Mouse (Mus musculus): Measurements from ENCODE around the gene Hhat.

Hhat gene

DNA sequence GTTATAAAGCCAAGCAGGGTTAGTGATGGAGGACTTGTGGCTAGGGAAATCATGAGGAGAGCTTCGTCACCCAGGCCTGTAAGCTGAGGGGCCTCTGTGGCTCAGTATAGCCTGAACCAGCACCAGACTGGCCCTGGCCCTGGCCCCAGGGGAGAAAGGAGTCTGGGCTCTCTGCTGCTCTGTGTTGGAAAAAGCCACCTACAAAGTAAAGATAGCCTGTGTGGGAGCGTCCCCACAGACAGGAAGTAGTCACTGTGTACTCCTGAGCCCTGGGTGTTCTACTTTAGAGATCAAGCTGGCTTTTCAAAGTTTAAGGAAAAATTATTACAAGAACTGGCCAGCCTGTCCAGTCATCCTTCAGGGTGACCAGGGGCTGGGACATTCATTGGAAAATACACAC, 273.5 kb downstream of the Hhat start:
- no peak for DNase-seq (ENCODE audit: low spot score in 2 of 2)

DNA sequence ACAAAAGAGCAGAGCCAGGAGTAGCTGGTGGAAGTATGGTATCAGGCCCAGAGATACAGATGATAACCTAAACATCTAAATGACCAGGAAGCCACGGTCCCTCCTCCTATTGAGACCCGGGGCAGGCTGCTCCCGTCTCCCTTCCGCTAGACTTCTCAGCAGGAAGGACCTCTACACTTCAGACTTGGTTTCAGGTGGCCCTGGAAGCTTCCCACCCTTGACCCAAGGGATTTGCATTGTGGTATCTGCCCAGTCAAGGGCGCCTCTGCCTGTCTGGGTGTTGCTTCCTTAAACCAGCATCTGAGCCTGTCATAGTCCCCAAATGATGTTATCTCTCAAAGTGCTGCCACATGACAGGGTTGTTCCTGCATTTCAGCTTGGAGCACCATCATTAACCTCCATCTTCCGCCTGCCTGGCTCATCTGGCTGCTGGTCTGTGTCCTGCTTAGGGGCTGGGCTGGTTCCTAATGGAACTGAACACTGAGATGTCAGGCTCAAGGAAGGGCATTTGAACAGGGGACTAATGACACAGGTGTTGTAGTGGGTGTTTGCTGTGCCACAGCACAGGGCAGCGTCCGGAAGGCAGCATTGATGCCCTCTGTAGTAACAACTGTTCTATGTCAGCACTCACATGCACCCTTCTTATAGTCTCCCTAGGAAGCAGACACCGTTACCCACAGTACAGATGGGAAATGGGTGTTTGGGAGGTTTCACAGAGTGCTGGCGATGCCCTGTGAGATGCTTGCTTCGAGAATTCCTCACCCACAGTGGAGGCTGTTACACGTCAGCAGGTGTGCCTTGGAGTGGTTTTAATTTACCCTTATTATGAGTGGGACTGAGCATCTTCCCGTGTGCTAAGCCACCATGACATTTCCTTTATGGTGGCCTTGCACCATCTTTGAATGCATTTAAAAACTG, 280.9 kb downstream of the Hhat start:
- no peak for DNase-seq (ENCODE audit: low spot score in 2 of 2)

DNA sequence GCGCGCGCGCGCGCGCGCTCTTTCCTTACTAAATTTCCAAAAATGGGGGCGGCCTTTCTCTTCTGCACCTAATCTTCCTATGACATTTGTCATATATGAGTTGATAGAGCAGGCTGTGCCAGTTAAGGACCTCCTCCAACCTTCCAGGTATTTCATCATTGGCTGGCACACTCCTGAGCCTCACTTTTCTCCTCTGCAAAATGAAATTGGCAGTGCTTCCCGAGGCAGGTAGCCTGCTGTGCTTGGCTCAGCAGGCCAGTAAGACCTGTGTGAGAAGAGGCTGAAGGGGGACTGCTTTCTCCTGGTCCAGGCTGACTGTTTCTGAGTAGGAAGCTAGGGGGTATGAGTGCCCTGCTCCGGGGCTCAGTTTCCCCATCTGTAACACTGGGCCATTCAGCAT, 283.5 kb downstream of the Hhat start:
- no peak for DNase-seq (ENCODE audit: low spot score in 2 of 2)

DNA sequence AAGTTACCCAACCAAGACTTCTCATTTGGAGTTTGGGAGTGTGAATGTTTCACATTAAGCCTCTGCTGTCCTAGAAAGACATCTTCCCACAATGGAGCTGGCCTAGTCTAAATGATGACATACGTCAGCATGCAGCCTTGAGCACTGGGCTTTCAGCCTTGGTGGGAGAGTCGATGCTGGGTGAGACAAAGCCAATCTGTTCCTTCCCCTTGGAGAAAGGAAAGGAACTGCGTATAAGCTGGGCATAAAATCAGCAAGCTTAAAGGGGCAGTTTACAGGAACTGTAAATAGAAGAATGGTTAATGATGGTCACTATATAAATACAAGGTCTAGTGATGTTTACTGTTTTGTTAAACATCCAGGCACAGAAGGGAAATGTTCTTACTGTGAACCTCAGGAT, 286.0 kb downstream of the Hhat start:
- no peak for DNase-seq (ENCODE audit: low spot score in 2 of 2)

DNA sequence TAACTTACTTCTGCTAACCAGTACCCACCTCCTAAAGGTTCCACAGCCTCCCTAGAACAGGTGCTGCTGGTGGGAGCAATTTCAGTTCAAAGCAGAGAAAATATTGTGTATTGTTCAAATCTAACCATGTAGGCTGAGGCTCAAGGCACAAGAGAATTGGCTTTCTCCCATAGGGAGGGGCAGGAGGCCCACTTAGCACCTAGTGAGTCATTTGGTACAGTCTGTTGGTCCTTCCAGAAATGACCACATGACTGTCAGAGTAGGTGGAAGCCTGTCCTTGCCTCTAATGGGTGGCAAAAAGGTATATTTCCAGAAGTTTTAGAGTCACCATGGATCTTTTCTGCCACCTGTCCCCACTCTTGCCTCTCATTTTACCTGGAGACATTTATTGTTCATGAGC, 289.6 kb downstream of the Hhat start:
- DNase-seq (ENCODE audit: low spot score in 2 of 2): no peak

DNA sequence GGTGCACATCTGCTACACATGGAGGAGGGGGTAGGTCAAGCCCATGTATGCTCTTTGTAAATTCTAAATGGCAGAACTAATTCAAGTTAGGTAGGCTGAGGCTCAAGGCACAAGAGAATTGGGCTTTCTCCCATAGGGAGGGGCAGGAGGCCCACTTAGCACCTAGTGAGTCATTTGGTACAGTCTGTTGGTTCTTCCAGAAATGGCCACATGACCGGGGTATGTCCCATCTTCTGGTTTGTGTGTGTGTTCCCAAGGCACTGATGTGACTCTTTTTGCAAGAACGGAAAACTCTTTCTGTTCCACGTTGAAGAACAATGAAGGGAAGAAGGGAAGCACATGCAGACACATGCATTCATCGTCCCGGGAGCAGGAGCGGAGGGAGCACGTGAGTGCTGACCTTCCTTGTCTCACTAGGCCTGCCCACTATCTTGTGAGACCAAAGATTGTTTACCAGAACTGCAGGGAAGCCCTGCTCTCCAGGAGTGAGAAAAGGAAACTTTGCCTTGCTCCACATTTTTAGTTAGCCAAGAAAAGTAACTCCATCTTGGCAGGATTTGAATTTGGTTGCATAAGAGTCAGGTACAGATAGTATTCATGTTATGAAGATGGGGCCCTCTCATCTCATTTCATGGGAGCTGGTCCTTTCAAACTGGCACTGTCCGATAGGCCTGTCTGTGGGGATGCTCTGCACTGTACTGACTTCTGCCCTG, 290.8 kb downstream of the Hhat start:
- peak in 1 of 2 experiments; percentile 41 for DNase-seq (ENCODE audit: low spot score in 2 of 2)

DNA sequence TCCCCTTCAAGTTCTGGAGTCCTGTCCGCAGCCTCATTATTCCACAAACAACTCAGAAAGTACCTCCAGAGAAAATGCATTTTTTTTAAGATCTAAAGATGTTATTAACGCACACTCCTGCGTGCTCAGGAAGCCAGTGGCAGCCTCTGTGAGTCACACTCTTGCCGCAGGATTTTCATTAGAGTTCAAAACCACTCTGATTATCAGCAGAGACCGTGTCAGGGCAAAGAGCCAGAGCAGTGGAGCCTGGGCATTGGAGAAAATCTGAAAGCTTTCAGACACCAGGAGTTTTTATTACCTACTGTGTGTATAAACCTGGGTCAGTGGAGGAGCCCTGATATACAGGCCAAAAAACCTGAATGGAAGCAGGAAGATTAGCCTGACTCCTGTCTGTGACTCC, 292.8 kb downstream of the Hhat start:
- DNase-seq (ENCODE audit: low spot score in 2 of 2): no peak

DNA sequence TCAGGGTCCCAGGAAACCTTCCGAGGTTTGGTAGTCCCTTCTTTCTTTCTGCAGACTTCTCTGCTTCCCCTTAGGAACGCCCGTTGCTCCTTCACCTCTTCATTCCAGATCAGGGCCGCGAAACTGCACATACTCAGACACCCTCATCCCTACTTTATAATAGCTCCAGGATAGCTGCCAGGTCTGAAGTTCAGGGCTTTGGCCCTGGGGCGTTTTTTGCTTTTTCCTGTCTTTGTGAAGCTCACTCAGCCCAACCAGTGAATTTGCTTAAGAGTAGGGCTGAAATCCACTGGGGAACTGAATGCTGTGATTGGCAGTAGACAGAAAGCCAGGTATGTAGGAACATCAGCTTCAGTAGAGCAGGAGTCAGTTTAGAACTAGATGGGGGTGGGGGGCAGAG, 293.5 kb downstream of the Hhat start:
- no peak for DNase-seq (ENCODE audit: low spot score in 2 of 2)

DNA sequence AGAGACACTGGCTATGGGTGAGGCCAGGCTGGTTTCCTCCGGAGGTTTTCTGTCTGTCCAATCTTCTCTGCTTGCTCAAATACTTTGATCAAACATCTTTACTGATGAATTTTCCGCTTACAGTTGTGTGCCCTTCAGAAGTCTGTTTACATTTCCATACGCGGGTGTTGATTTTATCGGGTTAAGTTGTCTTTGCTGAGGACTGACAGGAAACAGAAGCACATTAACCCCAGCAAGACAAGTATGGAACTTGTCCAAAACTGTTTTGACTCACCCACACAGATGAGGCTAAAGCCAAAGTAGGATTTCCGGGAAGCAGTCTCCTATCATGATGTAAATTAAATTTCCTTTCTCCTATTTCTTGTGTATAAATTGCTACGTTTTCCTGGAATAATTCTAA, 294.3 kb downstream of the Hhat start:
- DNase-seq (ENCODE audit: low spot score in 2 of 2): no peak

DNA sequence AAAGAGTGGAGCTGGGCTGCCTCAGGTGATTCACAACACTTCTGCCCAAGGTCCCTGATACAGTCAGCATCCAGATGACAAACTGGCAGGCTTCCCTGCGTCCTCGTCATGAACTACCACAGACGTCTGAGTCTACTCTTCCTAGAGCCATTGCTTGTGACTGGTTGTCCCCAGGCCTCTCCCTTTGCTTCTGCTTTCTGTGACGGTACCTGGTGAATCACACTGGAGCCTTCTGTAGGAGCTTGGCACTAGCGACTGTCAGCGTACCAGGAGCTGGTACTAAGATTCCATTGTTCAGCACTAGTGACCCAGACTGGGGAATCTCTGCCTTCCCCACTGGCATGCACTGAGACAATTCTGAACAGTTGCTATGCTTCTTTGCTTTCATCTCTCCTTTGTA, 297.9 kb downstream of the Hhat start:
- no peak for DNase-seq (ENCODE audit: low spot score in 2 of 2)

DNA sequence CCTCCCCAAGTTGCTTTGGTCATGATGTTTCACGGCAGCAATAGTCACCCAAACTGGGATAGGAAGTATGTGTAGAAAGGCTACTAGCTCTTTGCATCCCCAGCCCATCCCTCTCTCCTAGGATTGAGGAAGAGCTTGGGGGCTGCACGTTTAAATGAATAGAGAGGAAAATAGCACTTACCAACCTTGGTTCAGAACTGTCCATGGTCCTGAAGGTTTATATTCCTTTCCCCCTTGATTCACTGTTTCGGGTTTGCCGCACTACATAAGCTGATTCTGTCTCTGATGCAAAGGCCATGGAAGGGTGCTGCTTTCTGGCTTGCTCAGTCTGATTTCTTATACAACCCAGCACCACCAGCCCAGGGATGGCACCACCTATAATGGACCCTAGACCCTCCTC, 298.7 kb downstream of the Hhat start:
- DNase-seq (ENCODE audit: low spot score in 2 of 2): no peak

DNA sequence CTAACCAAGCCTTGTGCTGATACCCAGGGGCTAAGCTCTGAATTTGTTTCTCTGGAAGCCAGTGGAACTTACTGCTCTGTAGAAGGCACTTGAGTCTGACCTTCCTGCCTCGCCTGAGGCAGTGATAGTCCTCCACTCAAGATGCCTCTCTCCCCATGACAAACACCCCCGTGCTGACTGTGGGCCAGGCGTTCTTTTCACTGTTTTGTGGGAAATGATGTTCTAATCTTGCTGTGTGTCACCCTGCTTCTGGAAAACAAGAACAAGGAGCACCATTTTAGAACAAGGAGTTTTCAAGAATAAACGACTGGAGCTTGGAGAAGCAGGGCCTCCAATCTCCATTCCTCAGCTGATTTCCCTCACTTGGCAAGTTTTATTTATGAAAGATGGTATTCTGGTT, 307.3 kb downstream of the Hhat start:
- no peak for DNase-seq (ENCODE audit: low spot score in 2 of 2)

DNA sequence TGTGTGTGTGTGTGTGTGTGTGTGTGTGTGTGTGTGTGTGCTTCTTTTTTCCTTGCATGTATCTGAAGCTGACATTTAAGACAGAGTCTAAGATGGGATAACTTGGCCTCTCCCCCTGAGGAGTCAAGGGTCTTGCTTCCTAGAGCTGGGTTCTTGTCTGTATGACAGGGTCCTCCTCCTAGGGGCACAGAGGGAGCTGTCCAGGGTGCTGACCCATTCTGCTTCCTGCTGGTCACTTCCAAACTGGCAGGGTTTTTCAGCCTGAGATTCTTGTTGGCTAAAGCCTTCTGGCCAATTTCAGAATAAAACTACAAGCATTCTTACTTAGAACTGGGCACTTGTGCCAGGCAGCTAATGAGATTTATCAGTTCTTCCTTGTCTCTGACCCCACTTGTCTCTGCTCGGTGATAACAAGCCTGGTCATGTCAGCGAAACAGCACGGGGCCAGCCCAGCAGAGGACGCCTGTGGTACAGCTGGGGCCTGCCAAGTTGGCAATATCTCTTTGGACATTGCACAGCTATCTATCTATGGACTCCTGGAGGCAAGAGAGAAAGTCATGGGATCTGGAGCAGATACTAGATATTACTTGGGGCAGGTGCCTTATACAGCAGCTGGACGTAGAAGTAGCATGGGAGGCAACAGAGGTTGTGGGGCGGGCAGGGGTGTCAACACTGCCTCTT, 313.4 kb downstream of the Hhat start:
- no peak for DNase-seq (ENCODE audit: low spot score in 2 of 2)

DNA sequence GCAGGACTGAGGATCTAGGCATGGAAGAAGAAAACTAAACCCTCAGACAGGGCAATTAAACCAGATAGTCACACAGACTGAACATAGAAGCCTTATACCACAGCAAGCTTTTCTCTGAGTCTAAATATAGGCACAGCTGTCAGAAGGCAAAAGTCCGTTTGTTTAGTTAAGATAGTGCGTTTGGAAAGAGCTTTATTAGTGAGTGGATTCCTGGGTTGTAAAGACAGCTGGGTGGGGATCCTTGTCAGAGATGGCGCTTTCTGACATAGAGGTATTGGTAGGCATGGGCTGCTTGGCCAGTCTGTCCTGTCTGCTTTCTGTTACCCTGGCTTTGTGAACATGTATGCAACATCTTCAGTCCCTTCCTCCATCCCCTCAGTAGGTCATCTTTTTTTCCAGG, 314.0 kb downstream of the Hhat start:
- no peak for DNase-seq (ENCODE audit: low spot score in 2 of 2)

DNA sequence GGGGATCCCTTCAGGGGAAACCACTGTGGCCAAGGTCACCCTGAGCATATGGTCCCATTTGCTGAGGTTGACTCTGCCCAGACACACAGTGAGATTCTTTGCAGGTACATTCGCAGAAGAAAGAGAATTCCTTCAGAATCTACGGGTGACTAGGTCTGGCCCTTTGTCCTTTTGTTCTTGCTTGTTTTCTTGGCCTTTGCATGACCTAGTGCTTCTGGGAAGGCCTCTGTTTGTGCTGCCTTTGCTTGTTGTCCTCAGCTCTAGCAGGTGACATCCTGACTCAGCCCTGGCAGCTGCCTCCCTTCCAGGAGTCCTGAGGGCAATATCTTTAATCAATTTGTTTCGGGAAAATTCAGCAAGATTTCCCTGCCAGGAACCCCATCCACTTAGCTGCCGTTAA, 316.0 kb downstream of the Hhat start:
- DNase-seq (ENCODE audit: low spot score in 2 of 2): no peak

DNA sequence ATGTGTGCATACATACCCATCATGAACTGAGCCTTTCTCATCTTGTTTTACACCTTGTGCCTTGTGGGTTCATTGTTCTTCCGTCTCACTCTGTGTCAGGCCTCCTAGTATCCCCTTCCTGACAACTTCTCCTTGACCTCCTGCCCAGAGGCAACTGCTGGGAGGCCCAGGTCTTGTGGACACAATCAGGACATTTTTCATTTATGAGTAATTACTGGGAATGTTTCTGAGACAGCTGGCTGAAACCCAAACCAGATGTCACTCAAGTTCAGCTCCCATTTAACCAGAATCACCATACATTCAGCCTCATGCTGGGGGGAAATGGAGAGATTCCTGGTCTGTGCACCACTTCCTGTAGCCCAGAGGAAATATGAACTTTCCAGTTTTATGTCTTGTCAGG, 316.5 kb downstream of the Hhat start:
- no peak for DNase-seq (ENCODE audit: low spot score in 2 of 2)

DNA sequence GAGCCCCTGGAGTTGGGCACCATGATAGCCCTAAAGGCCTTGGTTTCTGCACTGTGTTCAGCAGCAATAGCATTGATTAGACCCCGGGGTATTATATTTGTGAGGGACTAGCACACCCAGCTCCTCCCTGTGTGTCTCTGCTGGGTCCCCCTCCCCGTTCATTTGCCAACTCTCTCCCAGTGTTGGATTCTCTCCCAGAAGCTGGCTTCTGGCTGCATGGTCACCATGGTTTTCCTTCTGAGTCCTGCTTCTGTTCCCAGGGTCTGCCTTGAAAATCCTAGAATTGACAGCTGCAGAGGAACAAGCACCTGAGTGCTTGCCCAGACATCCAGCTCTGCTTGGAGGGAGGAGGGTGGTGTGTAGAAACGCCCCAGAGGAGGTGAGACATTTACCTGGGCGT, 319.3 kb downstream of the Hhat start:
- peak in 1 of 2 experiments; percentile 40 for DNase-seq (ENCODE audit: low spot score in 2 of 2)

DNA sequence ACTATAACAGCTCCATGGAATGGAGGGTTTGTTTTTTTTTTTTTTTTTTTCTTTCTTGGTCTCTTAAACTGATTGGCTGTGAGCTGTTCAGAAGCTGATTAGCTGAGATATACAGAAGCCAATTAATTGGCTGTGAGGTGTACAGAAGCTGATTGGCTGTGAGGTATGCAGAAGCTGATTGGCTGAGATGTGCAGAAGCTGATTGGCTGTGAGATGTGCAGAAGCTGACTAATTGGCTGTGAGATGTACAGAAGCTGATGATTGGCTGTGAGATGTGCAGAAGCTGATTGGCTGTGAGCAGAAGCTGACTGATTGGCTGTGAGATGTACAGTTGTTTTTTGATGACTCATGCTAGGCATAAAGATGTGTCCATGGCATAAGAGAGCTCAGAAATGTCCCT, 320.6 kb downstream of the Hhat start:
- DNase-seq (ENCODE audit: low spot score in 2 of 2): no peak

DNA sequence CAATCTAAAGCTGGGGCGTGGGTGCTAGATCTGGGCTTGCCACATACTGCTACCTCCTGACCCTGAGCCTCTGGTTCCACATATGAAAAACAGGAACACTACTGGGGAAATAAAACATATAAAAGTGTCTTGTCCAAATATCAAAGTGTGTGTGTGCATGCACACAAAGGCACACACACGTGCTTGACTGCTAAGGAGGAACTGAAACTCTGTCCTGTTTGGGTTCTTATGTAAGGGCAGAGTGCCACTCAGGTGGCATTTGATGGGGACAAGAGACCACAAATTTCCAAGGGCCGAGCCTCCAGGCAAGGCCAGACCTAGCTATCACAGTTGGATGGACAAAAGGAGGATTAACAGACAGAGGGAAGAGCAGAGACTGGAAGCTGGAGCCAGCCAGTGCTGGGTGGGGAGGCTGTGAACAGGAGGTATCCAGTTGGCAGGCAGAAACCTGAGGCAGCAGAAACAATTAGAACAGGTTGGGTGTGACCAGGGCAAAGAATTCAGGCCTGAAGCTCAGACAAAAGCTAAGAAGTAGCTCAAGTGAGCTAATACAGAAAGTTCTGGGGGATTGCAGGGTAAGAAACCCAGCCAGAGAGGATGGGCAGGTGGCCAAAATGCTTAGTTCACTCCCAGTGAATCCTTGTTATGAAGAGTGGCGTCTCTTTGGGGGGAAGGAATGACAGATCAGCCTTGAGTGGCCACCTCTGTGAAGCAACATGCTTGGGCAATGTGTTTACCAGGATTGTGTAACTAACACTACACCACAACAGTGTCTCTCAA, 321.3 kb downstream of the Hhat start:
- no peak for DNase-seq (ENCODE audit: low spot score in 2 of 2)

DNA sequence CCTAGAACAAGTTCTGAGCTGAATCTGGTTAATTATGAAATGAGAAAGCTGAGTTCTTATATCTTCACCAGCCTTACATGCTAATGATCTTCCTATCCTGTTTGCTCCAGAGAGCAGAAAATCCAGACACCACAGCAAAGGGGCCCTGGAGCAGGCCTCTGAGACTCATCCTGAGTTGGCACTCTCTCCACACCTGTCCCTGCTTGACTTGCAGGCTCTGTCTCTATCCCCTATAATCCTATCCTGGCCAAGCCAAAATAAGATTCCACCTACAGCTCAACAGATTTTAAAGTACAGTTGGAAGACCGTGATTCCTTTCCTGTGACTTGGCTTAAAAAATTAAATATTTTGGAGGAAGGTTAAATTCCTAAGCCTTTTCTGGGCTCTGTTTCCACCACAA, 322.5 kb downstream of the Hhat start:
- no peak for DNase-seq (ENCODE audit: low spot score in 2 of 2)

DNA sequence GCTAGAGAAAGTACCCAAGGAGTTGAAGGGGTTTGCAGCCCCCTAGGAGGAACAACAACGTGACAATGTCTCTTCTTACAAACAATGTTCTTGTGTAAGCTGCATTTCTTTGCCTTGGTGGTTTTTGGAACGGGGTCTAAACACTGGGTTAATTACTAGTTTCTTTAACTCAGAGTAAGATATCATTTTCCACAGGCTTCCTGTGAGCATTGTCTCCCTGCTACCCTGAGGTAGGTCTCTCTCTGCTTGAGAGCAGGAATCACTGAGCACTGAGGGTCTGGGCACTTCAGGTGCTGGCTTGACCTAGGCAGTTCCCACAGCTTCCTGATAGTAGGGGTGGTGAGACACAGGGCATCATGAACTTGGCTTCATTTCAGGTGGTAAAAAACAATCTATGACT, 323.4 kb downstream of the Hhat start:
- no peak for DNase-seq (ENCODE audit: low spot score in 2 of 2)

Data from right cerebral cortex, adult 2 months (tissue).